Mouse (Mus musculus): Measurements from ENCODE around the gene Uqcr11. TPM values are rescaled to one million over a fixed set of nuclear protein-coding genes. Genes with fewer than 3 reads are reported as not detected.

Gene Uqcr11
- total and polyA plus RNA-seq, 2 experiments from 2014 or later = 379 to 638 TPM

- ATAC-seq (ENCODE audit: low FRiP score) (peak; percentile 3; the same call in 1 of the 2 replicates), DNase-seq (ENCODE audit: low spot score) (peak; percentile 21)
- H3K27ac ChIP-seq (ENCODE audit: low read depth, low read length) = peak overlapping the region; percentile 94
These were observed 26.4 kb upstream of the Uqcr11 start for GRCm38 (mm10) chr10:80432936-80433512.

GRCm38 (mm10) chr10:80432387-80432785 is 25.8 kb upstream of the Uqcr11 start:
- Histone ChIP-seq H3K4me3 (ENCODE audit: low read depth, low read length) (peak overlapping the region; percentile 92), H3K27ac (ENCODE audit: low read depth, low read length) (no peak overlapping the region), H3K36me3 (ENCODE audit: insufficient read depth, low read length) (peaks cover 24% of the 10 kb centered on the region), H3K27me3 (ENCODE audit: insufficient read depth, low read length) (no peaks in the 10 kb centered on the region), H3K9me3 (ENCODE audit: low read length) (no peaks in the 10 kb centered on the region), H3K9ac (replicated peaks; ENCODE audit: low read length, poor library complexity, severe bottlenecking) (peak overlapping the region; percentile 95), H3K4me2 (ENCODE audit: low read depth, low read length, poor library complexity, severe bottlenecking) (peak overlapping the region; percentile 82), H3K4me1 (ENCODE audit: insufficient read depth, low read length) (peaks cover 11% of the 10 kb centered on the region)
- DNase-seq (ENCODE audit: low spot score) = no peak
- WGBS = 1% methylated on average over 4 of the region's 4 CpGs
- ATAC-seq (ENCODE audit: low FRiP score) = no peak
- no peak for TF ChIP-seq CTCF (IDR thresholded peaks at IDR 0.05)

More at GRCm38 (mm10) chr10:80432936-80433512, 26.4 kb upstream of the Uqcr11 start:
- peak overlapping the region; percentile 92 for H3K4me3 ChIP-seq (ENCODE audit: low read depth, low read length)
- peak overlapping the region; percentile 95 for H3K9ac ChIP-seq (replicated peaks; ENCODE audit: low read length, poor library complexity, severe bottlenecking)
- under 1% methylated on average over 36 of the region's 60 CpGs for WGBS
- H3K4me2 ChIP-seq (ENCODE audit: low read depth, low read length, poor library complexity, severe bottlenecking) = peak overlapping the region; percentile 82
- H3K27me3 ChIP-seq (ENCODE audit: insufficient read depth, low read length) = no peaks in the 10 kb centered on the region
- TF ChIP-seq CTCF (IDR thresholded peaks at IDR 0.05) = no peak
- no peaks in the 10 kb centered on the region for H3K9me3 ChIP-seq (ENCODE audit: low read length)
- peaks cover 11% of the 10 kb centered on the region for H3K4me1 ChIP-seq (ENCODE audit: insufficient read depth, low read length)
- H3K36me3 ChIP-seq (ENCODE audit: insufficient read depth, low read length) = peaks cover 19% of the 10 kb centered on the region

- 18% methylated on average over 15 of the region's 16 CpGs for WGBS
- ATAC-seq (ENCODE audit: low FRiP score) (no peak), DNase-seq (ENCODE audit: low spot score) (no peak)
- Histone ChIP-seq H3K9ac (replicated peaks; ENCODE audit: low read length, poor library complexity, severe bottlenecking) (peak overlapping the region; percentile 95), H3K4me1 (ENCODE audit: insufficient read depth, low read length) (peaks cover 11% of the 10 kb centered on the region), H3K9me3 (ENCODE audit: low read length) (no peaks in the 10 kb centered on the region), H3K4me2 (ENCODE audit: low read depth, low read length, poor library complexity, severe bottlenecking) (peak overlapping the region; percentile 82), H3K27ac (ENCODE audit: low read depth, low read length) (no peak overlapping the region; the same call in 1 of the 2 replicates), H3K27me3 (ENCODE audit: insufficient read depth, low read length) (no peaks in the 10 kb centered on the region), H3K4me3 (ENCODE audit: low read depth, low read length) (peak overlapping the region; percentile 92), H3K36me3 (ENCODE audit: insufficient read depth, low read length) (peaks cover 30% of the 10 kb centered on the region)
- no peak for TF ChIP-seq CTCF (IDR thresholded peaks at IDR 0.05)
These were observed 25.1 kb upstream of the Uqcr11 start for GRCm38 (mm10) chr10:80431570-80432386.

- TF ChIP-seq CTCF (IDR thresholded peaks at IDR 0.05) = no peak
- Histone ChIP-seq H3K9ac (replicated peaks; ENCODE audit: low read length, poor library complexity, severe bottlenecking) (no peak overlapping the region), H3K36me3 (ENCODE audit: insufficient read depth, low read length) (peaks cover 37% of the 10 kb centered on the region), H3K4me1 (ENCODE audit: insufficient read depth, low read length) (peaks cover 11% of the 10 kb centered on the region), H3K4me2 (ENCODE audit: low read depth, low read length, poor library complexity, severe bottlenecking) (no peak overlapping the region), H3K9me3 (ENCODE audit: low read length) (no peaks in the 10 kb centered on the region), H3K27ac (ENCODE audit: low read depth, low read length) (no peak overlapping the region), H3K4me3 (ENCODE audit: low read depth, low read length) (no peak overlapping the region), H3K27me3 (ENCODE audit: insufficient read depth, low read length) (no peaks in the 10 kb centered on the region)
- 77% methylated on average over 8 of the region's 8 CpGs for WGBS
- ATAC-seq (ENCODE audit: low FRiP score) (no peak), DNase-seq (ENCODE audit: low spot score) (no peak)
These were observed 23.8 kb upstream of the Uqcr11 start for GRCm38 (mm10) chr10:80430375-80430980.

- no peak for DNase-seq (ENCODE audit: low spot score)
- no peak for TF ChIP-seq CTCF (IDR thresholded peaks at IDR 0.05)
- H3K27ac ChIP-seq (ENCODE audit: low read depth, low read length) = no peak overlapping the region
- 85% methylated on average over 8 of the region's 8 CpGs for WGBS
- ATAC-seq (ENCODE audit: low FRiP score) = no peak
- H3K9me3 ChIP-seq (ENCODE audit: low read length) = no peaks in the 10 kb centered on the region
- no peak overlapping the region for H3K4me2 ChIP-seq (ENCODE audit: low read depth, low read length, poor library complexity, severe bottlenecking)
- peaks cover 43% of the 10 kb centered on the region for H3K36me3 ChIP-seq (ENCODE audit: insufficient read depth, low read length)
- H3K4me3 ChIP-seq (ENCODE audit: low read depth, low read length) = no peak overlapping the region
- 0 out of 2 replicates have a peak overlapping the region, but pooled peaks have one; percentile 4 for H3K9ac ChIP-seq (replicated peaks; ENCODE audit: low read length, poor library complexity, severe bottlenecking)
- H3K27me3 ChIP-seq (ENCODE audit: insufficient read depth, low read length) = no peaks in the 10 kb centered on the region
- peaks cover 11% of the 10 kb centered on the region for H3K4me1 ChIP-seq (ENCODE audit: insufficient read depth, low read length)
These were observed 23.2 kb upstream of the Uqcr11 start for GRCm38 (mm10) chr10:80429800-80430199.

All from midbrain, postnatal 0 days (tissue).